Mouse (Mus musculus): Measurements from ENCODE around the gene Ccdc142. TPM values are rescaled to one million over a fixed set of nuclear protein-coding genes. Genes with fewer than 3 reads are reported as not detected.
A peak's percentile ranks its signal among the peaks of the same experiment; 100 is the strongest.

Ccdc142 gene
- polyA plus RNA-seq, 1 experiment from 2014 or later, result 1.00 TPM

GRCm38 (mm10) chr6:83132176-83132919 lies 30.9 kb downstream of the Ccdc142 start:
- Histone ChIP-seq H3K4me2 (no peak overlapping the region), H3K36me3 (ENCODE audit: control insufficient read depth, insufficient read depth, low read length) (no peaks in the 10 kb centered on the region), H3K4me1 (ENCODE audit: control insufficient read depth, insufficient read depth, low read length) (peaks cover 20% of the 10 kb centered on the region), H3K27ac (ENCODE audit: low read depth, low read length) (no peak overlapping the region), H3K4me3 (ENCODE audit: low read depth, low read length) (no peak overlapping the region), H3K9me3 (ENCODE audit: control insufficient read depth, low read length) (no peaks in the 10 kb centered on the region), H3K9ac (ENCODE audit: low read length) (no peak overlapping the region), H3K27me3 (ENCODE audit: control insufficient read depth, insufficient read depth, low read length) (peaks cover 7% of the 10 kb centered on the region)
- 88% methylated on average over 9 of the region's 9 CpGs for WGBS
- DNase-seq (ENCODE audit: low spot score, missing footprints), result no peak
- no peak for ATAC-seq (ENCODE audit: low FRiP score)

DNA sequence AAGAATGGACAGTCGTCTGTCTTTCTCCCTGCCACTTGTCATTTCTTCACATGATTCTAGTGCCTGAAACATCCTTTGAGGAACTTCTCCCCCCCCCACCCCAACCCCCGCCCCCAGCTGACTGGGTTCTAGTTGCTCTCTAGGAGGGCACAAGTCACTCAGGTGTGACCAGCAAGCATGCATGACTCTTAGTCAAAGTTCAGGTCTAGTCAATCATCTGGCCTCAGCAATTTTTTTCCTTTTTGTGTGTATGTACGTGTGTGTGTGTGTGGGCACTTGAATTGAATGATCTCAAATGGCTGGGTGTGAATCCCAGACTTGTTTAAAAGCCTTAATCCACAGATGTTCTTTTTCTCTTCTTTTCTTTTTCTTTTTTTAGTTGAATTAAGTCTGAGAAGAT lies 32.8 kb downstream of the Ccdc142 start:
- no peak for ATAC-seq (ENCODE audit: low FRiP score)

GRCm38 (mm10) chr6:83134951-83135513 lies 33.6 kb downstream of the Ccdc142 start, which contains the start of gene Rtkn:
Gene Rtkn (plus strand): TSS chr6:83135463.
- Histone ChIP-seq H3K9me3 (ENCODE audit: control insufficient read depth, low read length) (no peaks in the 10 kb centered on the region), H3K36me3 (ENCODE audit: control insufficient read depth, insufficient read depth, low read length) (no peaks in the 10 kb centered on the region), H3K27ac (ENCODE audit: low read depth, low read length) (peak within 1 kb of the TSS; percentile 99; the same call in 1 of the 2 replicates), H3K4me3 (ENCODE audit: low read depth, low read length) (peak within 1 kb of the TSS; percentile 26), H3K27me3 (ENCODE audit: control insufficient read depth, insufficient read depth, low read length) (peaks cover 7% of the 10 kb centered on the region), H3K9ac (ENCODE audit: low read length) (peak within 1 kb of the TSS; percentile 97), H3K4me2 (peak within 1 kb of the TSS; percentile 86), H3K4me1 (ENCODE audit: control insufficient read depth, insufficient read depth, low read length) (peaks cover 36% of the 10 kb centered on the region)
- ATAC-seq (ENCODE audit: low FRiP score) (no peak), DNase-seq (ENCODE audit: low spot score, missing footprints) (no peak)
- 53% methylated on average over 7 of the region's 7 CpGs for WGBS

More for the DNA sequence above, 32.8 kb downstream of the Ccdc142 start:
- H3K36me3 ChIP-seq (ENCODE audit: control insufficient read depth, insufficient read depth, low read length), result no peaks in the 10 kb centered on the region
- no peak overlapping the region for H3K4me2 ChIP-seq
- H3K27me3 ChIP-seq (ENCODE audit: control insufficient read depth, insufficient read depth, low read length), result peaks cover 7% of the 10 kb centered on the region
- WGBS, result 60% methylated on average over 3 of the region's 3 CpGs
- no peak overlapping the region for H3K4me3 ChIP-seq (ENCODE audit: low read depth, low read length)
- no peaks in the 10 kb centered on the region for H3K9me3 ChIP-seq (ENCODE audit: control insufficient read depth, low read length)
- peaks cover 32% of the 10 kb centered on the region for H3K4me1 ChIP-seq (ENCODE audit: control insufficient read depth, insufficient read depth, low read length)
- no peak overlapping the region for H3K9ac ChIP-seq (ENCODE audit: low read length)
- DNase-seq (ENCODE audit: low spot score, missing footprints), result no peak
- H3K27ac ChIP-seq (ENCODE audit: low read depth, low read length), result no peak overlapping the region

GRCm38 (mm10) chr6:83135571-83136161 lies 34.3 kb downstream of the Ccdc142 start:
- Histone ChIP-seq H3K9ac (ENCODE audit: low read length) (peak overlapping the region; percentile 97), H3K9me3 (ENCODE audit: control insufficient read depth, low read length) (no peaks in the 10 kb centered on the region), H3K27ac (ENCODE audit: low read depth, low read length) (no peak overlapping the region), H3K4me2 (peak overlapping the region; percentile 86), H3K27me3 (ENCODE audit: control insufficient read depth, insufficient read depth, low read length) (peaks cover 7% of the 10 kb centered on the region), H3K4me1 (ENCODE audit: control insufficient read depth, insufficient read depth, low read length) (peaks cover 36% of the 10 kb centered on the region), H3K4me3 (ENCODE audit: low read depth, low read length) (peak overlapping the region; percentile 26), H3K36me3 (ENCODE audit: control insufficient read depth, insufficient read depth, low read length) (no peaks in the 10 kb centered on the region)
- peak; percentile 89 for DNase-seq (ENCODE audit: low spot score, missing footprints)
- 2% methylated on average over 37 of the region's 37 CpGs for WGBS
- no peak for ATAC-seq (ENCODE audit: low FRiP score)

GRCm38 (mm10) chr6:83136291-83136880 lies 35.0 kb downstream of the Ccdc142 start:
- DNase-seq (ENCODE audit: low spot score, missing footprints), result peak; percentile 91
- no peaks in the 10 kb centered on the region for H3K36me3 ChIP-seq (ENCODE audit: control insufficient read depth, insufficient read depth, low read length)
- peak; percentile 6 for ATAC-seq (ENCODE audit: low FRiP score)
- peak overlapping the region; percentile 51 for H3K4me3 ChIP-seq (ENCODE audit: low read depth, low read length)
- H3K4me2 ChIP-seq, result peak overlapping the region; percentile 86
- no peaks in the 10 kb centered on the region for H3K9me3 ChIP-seq (ENCODE audit: control insufficient read depth, low read length)
- H3K27ac ChIP-seq (ENCODE audit: low read depth, low read length), result peak overlapping the region; percentile 99
- WGBS, result 7% methylated on average over 5 of the region's 5 CpGs
- peak overlapping the region; percentile 97 for H3K9ac ChIP-seq (ENCODE audit: low read length)
- H3K4me1 ChIP-seq (ENCODE audit: control insufficient read depth, insufficient read depth, low read length), result peaks cover 36% of the 10 kb centered on the region
- H3K27me3 ChIP-seq (ENCODE audit: control insufficient read depth, insufficient read depth, low read length), result peaks cover 7% of the 10 kb centered on the region

GRCm38 (mm10) chr6:83136881-83137575 lies 35.6 kb downstream of the Ccdc142 start:
- peak; percentile 98 for DNase-seq (ENCODE audit: low spot score, missing footprints)
- Histone ChIP-seq H3K4me1 (ENCODE audit: control insufficient read depth, insufficient read depth, low read length) (peaks cover 41% of the 10 kb centered on the region), H3K36me3 (ENCODE audit: control insufficient read depth, insufficient read depth, low read length) (no peaks in the 10 kb centered on the region), H3K9ac (ENCODE audit: low read length) (peak overlapping the region; percentile 97), H3K4me3 (ENCODE audit: low read depth, low read length) (peak overlapping the region; percentile 51), H3K4me2 (peak overlapping the region; percentile 86), H3K27ac (ENCODE audit: low read depth, low read length) (peak overlapping the region; percentile 99), H3K27me3 (ENCODE audit: control insufficient read depth, insufficient read depth, low read length) (peaks cover 7% of the 10 kb centered on the region), H3K9me3 (ENCODE audit: control insufficient read depth, low read length) (no peaks in the 10 kb centered on the region)
- peak; percentile 82 for ATAC-seq (ENCODE audit: low FRiP score)
- WGBS, result under 1% methylated on average over 25 of the region's 26 CpGs

- Histone ChIP-seq H3K9ac (ENCODE audit: low read length) (peak overlapping the region; percentile 97), H3K36me3 (ENCODE audit: control insufficient read depth, insufficient read depth, low read length) (no peaks in the 10 kb centered on the region), H3K4me3 (ENCODE audit: low read depth, low read length) (peak overlapping the region; percentile 51), H3K4me2 (peak overlapping the region; percentile 86), H3K27me3 (ENCODE audit: control insufficient read depth, insufficient read depth, low read length) (peaks cover 7% of the 10 kb centered on the region), H3K9me3 (ENCODE audit: control insufficient read depth, low read length) (no peaks in the 10 kb centered on the region), H3K27ac (ENCODE audit: low read depth, low read length) (peak overlapping the region; percentile 99), H3K4me1 (ENCODE audit: control insufficient read depth, insufficient read depth, low read length) (peaks cover 46% of the 10 kb centered on the region)
- ATAC-seq (ENCODE audit: low FRiP score) (peak; percentile 78), DNase-seq (ENCODE audit: low spot score, missing footprints) (peak; percentile 99)
- WGBS, result under 1% methylated on average over 12 of the region's 12 CpGs
These were observed 36.2 kb downstream of the Ccdc142 start for GRCm38 (mm10) chr6:83137576-83137950.

- peaks cover 46% of the 10 kb centered on the region for H3K4me1 ChIP-seq (ENCODE audit: control insufficient read depth, insufficient read depth, low read length)
- WGBS, result under 1% methylated on average over 11 of the region's 11 CpGs
These were observed 36.7 kb downstream of the Ccdc142 start for GRCm38 (mm10) chr6:83138056-83138455.

More at GRCm38 (mm10) chr6:83138056-83138455, 36.7 kb downstream of the Ccdc142 start:
- H3K27ac ChIP-seq (ENCODE audit: low read depth, low read length), result peak overlapping the region; percentile 99
- no peaks in the 10 kb centered on the region for H3K9me3 ChIP-seq (ENCODE audit: control insufficient read depth, low read length)
- H3K4me2 ChIP-seq, result peak overlapping the region; percentile 86
- peak overlapping the region; percentile 97 for H3K9ac ChIP-seq (ENCODE audit: low read length)
- H3K36me3 ChIP-seq (ENCODE audit: control insufficient read depth, insufficient read depth, low read length), result no peaks in the 10 kb centered on the region
- peak; percentile 54 for ATAC-seq (ENCODE audit: low FRiP score)
- peak overlapping the region; percentile 51 for H3K4me3 ChIP-seq (ENCODE audit: low read depth, low read length)
- DNase-seq (ENCODE audit: low spot score, missing footprints), result no peak
- H3K27me3 ChIP-seq (ENCODE audit: control insufficient read depth, insufficient read depth, low read length), result peaks cover 7% of the 10 kb centered on the region

Measured in midbrain, embryonic 11.5 days (tissue).